Mouse (Mus musculus): ENCODE results near the gene Fam168a.

Fam168a gene

DNA sequence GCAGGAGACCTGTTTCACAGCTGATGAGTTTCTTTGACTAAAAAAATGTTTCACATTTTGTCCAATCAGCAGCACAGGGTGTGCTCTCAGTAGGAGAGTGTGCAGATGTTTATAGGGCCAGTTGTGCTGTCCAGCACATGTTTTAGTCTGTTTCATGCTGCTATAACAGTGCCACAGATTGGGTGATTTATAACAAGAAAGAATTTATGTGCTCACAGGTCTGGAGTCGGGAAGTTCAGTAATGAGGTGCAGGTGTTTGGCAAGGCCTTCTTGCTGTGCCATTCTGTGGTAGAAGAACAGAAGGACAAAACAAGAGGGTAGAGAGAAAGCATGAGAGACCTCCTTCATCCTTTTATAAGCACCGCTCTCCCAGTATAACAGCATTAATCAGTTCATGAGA lies 78.2 kb downstream of the Fam168a start:
- no peak for DNase-seq

DNA sequence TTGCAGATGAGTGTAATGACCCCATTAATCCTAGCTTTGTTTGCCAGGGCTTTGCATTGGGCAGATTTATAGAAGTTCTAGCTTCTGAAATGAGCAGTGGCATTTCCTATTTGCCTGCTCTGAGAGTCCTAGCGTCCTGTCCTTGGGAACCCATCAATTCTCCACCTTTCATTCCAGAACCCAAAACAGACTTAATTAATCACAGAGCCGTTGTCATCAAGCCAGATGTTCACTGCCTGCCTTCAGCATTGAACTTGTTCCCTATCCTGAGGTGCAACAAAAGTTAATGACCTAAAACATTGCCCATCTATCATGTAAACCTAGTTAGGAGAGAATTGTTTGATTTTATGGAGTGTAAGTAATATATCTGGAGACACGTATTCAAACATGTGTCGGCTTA lies 79.0 kb downstream of the Fam168a start:
- DNase-seq = no peak

DNA sequence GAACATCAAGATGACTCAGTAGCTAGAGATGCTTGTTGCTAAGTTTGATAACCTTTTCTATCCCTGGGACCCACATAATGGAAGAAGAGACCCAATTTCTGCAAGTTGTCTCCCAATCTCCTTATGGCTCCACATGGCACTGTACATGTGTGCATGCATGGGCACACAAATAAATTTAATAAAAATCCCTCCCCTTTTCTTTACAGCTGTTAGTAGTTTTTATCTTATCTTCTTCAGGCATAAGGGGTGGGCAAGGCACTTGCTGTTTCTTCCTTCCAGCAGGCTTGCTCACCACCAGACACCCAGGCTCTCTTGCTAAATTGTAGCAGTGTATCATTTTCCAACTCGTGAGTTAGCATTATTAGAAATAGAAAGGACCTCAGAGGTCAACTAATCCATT lies 79.6 kb downstream of the Fam168a start:
- no peak for DNase-seq

DNA sequence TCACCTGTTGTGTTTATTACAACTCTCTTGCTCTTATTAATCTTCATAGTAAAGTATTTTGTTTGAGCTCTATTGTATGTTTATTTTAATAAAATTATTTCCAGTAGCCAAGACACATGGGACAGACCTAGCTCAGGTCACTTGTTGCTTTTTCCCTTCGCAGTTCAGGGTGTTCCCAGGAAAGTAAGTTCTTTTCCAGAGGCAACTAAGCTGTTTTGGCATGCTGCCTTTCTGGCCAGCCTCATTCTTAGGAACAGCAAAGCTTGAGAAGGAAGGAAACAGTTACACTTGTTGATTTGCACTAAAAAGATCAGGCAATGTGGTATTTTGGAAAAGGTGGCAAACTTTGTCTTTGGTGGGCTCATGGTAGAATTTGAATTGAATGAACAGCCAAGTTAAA lies 81.9 kb downstream of the Fam168a start:
- DNase-seq = no peak

DNA sequence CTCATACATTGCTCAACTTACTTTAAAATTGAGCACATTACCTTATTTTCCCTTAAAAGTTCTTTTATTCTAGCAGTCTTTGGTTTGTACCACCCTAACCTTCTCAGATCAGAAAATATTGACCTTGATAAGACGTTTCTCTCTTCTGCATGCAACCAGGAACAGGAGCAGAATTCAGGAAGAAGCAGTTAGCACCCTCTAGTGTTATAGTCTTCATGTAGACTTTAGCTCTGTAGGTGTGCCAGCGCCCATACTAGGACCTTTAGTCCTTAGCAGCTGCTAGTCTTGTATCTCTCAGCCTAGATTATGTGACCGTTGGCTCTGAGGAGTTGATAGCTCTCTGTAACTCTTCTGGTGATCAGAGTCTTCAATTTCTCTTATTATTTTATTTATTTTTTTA lies 92.4 kb downstream of the Fam168a start:
- no peak for DNase-seq

DNA sequence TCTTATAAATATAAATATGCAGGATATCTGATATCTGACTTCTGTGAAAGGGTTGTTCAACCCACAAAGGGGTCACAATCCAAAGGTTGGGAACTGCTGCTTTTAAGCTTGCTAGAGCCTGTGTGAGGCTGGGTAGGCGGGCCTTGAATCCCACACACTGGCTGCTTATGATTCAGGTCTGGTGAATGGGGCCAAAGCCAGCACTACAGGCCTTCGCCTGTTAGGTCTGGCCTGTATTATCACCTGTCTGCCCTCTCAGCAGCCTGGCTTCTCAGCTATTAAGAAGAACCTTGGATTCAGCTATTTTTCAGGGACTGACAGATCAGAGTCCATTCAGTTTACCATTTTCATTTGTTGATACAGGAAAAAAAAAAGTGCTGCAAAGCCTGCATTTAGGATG lies 99.0 kb downstream of the Fam168a start:
- no peak for DNase-seq

DNA sequence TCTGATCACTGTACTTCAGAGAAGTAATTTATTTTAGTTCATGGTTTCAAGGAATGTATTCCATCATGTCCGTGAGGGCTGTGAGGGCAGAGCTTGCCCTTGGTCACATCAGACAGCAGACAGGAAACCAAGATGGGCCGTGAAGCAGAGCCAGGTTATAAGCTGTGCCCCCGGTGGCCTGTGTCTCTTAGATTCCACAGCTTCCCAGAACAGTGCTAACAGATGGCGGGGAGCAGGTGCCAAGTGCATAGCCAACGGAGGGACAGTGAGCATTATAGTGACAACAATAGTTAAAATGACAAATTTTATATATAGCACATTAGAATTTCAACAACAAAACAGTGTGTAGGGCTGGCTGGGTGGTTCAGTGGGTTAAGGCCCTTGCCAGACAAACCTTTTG lies 105.5 kb downstream of the Fam168a start:
- DNase-seq = no peak

DNA sequence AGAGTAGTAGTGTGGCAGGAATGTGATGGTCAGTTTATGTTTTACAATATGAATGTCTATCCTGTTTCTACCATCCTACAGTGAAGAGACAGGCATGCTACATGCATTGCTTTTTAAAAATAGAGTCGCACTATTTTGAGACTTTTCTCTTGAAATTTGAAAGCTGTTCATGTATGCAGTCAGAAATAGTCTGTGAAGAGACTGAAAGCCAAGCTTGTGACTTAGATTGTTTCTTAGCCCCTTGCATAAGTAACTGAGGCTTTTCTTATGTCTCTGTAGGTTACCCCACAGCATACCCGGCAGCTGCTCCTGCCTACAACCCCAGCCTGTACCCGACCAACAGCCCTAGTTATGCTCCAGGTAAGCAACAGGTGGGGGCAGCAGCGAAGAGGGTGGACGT lies 106.2 kb downstream of the Fam168a start:
- DNase-seq = no peak

DNA sequence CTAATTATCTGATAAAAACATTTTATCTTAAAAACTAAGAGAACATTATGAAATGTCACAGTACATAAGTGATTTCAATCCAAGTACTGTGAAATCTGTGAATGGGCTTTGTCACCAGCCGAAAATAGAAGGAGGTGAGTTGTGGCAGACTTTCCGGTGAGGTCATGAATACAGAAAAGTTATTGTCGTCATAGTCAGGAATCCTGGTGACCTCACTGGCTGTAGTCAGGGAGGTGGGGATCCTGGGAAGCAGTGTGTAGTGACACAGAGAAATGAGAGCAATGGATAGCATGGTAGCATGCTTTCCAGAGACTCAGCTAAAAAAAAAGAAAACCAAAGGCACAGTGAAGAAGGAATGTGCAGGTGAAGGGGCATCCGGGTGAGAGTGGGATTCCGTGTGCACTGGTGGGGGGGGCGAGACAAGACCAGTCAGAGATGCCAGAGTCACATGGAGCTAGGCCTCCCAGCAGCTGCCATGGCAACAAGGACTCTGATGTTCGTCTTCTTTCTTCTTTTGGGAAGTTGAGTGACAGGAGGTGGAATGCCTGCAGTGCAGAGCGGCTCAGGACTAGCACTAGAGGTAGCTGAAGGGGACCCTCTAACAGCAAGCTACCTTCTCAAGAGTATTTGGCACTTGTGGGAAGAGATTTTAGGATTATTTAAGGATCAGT lies 109.6 kb downstream of the Fam168a start:
- no peak for DNase-seq

DNA sequence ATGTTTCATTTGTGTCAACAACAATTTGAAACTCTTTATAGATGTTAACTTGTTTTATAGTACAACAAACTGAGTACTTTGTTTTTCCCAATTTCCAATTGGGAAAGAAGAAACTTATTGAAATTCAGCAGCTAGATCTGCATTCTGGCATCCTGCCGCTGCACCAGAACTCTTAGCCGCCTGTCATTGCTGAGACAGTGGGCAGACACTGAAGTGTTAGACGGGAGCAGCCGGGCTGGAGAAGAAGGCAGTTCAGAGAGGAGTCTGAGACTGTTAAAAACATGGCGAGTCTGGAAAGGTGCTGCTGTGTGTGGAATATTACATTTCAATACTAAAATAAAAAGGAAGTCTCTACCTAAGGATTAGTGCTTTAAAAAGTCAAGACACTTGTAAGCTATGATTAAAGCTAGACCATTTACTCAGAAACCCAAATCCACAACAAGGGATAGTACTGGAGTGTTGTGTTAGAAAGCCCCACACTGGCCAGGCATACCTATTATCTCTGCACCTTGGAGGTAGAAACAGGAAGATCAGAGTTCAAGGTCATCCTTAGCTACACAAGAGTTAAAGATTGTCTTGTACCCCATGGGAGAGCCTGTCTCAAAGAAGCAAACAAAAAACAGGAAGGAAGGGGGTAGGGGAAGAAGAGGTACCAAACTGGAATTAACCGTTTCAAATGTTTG lies 110.5 kb downstream of the Fam168a start:
- DNase-seq = peak; percentile 56

DNA sequence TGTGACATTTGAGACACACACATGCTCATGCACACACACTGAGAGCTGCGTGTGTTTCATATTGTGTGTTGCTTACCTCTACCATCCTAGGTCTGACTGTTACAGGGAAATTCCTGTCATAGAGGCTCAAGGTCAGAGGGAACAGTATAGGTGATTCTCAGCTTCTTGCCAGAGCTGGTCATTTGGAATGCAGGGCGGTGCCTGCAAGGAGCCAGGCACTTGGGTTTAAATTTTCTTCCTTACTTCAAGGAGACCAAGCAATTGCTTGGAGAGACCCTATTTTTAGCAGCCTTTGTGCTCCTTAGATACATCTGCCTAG lies 111.0 kb downstream of the Fam168a start:
- DNase-seq = no peak

DNA sequence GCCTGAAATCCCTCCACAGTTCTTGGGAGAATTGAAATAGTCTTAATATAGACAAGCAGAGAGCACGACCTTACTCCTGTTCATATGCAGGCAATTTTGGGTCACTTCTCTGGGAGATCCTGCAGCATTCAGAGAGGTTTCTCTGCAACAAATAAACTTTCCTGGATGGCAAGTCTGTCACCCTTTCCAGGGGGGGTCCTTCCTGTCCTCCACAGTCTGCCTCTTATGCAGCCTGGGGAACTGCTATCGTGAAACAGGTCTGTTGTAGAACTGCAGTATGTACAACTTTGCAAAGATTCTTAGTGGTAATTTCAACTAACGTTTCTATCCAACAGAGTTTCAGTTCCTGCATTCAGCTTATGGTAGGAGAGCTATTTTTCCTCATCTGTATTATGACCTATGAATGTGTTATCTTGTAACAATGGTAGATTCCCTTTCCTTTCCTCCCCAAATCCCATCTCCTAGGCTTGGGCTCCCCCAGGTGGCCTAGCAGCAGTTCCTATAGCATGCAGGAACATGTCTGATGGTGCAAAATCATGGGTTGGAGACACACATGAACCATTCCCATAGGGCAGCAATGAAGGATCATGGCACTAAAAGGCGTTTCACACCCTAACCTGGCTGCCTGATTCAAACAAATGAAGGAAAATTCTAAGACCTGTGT lies 112.1 kb downstream of the Fam168a start:
- no peak for DNase-seq

DNA sequence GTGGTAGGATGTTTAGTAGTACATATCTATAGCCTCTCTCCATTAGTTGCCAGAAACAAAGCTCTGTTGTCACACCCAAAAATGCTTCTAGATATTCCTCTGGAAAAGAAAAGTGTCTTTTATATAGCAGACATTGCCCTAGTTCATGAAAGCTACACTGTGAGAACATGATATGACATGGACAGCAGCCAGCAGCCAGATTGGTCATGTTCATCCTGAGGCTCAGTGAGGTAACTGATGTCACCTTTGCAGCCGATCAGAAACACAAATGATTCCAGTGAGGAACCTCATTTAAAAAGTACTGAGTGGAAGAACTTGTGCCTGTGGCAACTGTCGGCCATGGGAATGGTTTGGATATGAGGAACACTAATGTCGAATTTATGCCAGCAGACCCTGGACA lies 118.2 kb downstream of the Fam168a start:
- DNase-seq = no peak

DNA sequence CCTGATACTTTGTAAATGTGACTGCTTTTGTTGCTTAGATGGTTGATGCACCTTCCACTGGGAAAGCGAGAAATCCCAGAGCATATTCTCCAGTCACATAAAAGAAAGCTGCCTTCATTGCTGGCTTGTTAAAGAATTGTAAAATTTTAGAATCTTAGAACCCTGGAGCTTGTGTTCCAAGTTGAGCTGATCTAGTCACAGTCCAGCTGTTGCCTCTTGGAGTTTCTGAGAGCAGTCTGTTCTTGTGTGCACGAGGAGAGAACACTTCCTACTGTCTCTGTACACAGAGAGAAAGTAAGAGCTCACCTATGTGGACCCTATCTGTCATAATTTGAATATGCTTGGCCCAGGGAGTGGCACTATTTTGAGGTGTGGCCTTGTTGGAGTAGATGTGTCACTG lies 122.1 kb downstream of the Fam168a start:
- DNase-seq = no peak

DNA sequence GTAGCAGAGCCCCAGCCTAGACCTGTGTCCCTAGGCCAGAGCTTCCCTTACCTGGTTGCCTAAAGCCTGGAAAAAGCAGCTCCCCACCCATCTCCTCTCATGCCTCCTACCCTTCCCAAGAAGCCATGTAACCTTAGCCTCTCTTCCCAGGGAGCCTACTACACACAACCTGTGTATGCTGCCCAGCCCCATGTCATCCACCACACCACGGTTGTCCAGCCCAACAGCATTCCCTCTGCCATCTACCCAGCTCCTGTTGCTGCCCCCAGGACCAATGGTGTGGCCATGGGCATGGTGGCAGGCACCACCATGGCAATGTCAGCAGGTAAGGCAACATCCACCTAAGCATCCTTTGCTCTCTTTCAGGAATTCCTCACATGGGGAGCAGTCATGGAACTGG lies 127.4 kb downstream of the Fam168a start:
- DNase-seq = no peak

DNA sequence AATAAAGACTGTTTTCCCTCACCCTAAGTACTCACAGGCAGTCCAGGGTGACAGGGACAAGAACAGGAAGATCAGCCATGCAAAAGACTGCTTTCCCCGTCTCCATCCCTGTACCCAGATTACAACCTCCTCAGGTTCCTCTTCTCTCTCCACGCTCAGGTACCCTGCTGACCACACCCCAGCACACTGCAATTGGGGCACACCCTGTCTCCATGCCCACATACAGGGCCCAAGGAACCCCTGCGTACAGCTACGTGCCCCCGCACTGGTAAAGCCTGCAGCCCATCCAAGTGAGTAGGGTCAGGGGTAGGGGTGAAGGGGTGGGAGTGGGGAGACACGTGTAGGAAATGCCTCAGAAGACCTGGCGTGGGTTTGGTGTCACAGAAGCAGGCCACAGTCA lies 128.7 kb downstream of the Fam168a start:
- DNase-seq = no peak

DNA sequence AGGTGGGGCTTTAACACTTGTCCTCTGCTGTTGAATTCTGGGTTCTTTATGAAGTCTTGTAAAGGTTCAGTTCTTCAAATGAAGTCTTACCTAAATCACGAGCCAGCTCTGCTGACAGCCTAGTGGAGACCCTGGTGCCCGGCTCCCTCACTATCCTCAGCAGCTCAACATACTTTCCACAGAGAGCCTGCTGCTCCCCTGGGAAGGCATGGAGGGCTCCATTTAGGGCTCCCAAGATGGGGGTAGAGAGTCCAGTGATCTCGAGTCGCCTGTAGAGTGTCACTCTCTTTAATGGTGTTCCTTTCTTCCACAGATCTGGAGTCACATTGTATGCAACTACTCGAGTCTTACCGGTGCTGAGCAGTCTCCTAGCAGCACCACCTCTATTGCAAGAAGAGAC lies 129.3 kb downstream of the Fam168a start:
- no peak for DNase-seq

DNA sequence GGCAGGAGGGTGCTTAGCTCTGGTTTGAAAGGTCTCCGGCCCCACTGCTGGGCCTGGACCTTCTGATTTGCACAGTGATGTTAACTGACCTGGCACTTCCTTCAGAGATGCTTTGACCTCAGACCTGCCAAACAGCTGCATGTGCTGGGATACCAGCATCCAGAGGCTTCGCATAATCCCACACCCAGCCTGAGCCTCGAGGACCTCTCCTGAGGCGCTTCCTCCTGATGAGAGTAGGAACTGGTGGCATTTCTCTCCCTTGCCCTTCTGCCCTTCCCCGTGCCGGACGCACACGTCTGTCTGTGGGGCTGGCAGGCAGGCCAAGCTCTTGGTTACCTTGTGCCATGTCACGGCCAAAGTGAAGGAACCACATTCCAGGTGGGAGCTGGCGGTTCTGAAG lies 130.2 kb downstream of the Fam168a start:
- DNase-seq = no peak

DNA sequence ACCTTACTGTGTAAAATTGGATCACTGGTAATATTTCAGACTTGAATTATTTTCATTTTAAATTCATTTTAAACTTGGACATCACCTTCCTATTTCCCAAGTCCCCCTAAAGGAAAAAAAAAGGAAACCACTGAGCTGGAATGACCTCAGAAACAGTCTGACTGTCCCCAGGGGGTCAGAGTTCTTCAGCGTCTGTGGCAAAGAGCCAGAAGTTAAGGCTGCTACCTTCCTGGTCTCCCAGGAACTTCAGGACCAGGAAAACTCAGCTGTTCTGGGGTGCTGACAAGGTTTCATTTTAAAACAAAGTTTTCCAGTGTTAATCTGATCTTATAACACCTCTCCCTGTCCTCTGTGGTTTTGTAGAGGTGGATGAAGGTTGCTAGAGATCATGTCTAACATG lies 131.3 kb downstream of the Fam168a start:
- DNase-seq = no peak

DNA sequence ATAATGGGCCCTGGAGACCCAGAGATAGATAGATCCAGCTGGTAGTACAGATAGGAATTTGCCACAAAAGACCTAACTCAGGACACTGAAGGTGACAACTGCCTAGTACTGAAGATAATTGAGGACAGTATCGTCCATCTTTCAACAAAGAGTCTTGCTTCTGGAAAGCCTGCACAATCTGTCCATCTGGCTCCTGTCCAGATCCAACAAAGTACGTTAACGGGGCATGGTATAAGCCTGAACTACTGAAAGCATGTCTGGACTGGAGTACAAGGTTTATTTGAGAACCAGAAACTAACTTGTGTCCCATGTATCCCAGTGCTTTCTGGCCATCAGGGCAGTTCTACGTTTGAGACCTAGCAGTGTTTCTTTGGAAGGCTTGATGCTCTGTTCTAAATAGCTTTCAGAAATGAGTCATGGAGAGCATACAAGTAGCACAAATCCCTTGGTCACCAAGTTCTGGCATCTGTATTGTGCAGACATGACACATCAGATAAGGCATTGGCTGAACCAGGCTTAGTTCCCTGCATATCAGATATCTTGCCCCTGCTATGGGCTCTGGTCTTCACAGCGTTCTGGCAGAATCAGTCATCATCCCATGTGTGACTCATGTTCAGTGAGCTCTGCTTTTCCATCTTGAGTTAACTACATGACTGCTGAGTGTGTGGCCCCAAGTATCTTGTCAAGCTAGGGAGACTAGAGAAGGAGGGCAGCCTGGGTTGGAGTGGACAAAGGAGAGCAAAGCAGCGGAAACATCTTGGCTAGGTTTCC lies 133.4 kb downstream of the Fam168a start:
- no peak for DNase-seq

DNA sequence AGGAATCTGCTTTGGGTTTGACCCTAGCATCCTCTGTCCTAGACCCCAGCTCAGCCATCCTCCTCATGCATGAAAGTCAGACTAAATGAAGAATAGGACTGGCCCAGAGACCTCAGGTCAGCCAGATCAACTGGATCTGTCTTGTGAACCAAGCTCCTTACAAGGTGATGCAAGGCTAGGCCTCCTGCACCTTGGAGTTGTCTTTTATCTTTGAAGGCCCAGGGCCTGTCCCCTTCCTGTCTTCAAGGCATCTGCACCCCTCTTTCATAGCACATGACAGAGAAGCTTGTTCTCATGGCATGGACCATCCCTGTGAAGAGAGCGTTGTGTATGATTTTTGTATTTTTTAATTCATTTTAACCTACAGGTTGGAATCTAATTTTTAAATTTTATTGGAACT lies 134.5 kb downstream of the Fam168a start:
- DNase-seq = no peak

DNA sequence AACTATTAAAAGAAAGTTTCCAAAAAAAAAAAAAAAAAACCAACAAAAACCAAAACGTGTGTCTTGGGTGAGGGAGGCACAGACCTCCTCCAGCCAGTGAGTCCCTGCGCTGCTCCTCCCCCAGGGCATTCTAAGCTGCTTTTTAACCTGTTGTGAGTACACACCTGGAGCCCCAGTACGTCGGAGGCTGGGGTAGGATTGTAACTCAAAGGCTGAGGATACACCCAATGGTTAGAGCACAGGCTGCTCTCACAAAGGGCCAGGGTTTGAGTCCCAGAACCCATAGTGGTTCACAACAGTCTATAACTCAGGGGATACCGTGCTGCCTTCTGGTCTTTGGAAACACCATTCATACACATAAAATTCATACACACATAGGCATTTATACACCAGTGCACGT lies 135.2 kb downstream of the Fam168a start:
- no peak for DNase-seq

DNA sequence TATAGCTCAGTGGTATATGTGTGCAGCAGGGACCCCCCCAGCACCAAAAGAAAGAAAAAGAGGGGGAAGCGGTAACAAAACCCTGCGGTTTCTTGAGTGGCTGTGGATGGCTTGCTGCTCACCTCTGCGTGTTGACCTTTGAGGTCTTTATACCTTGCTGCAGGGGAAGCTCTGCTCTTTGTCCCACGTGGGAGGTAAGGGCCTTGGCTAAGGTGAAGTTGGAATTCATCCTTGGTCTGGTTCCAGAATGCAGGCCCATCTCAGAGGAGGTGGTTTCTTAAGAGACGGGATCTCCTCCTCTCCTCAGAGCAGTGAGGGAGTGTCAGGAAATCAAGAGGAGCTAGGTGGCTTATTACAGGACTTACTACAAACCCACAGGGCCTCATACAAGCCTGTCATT lies 135.7 kb downstream of the Fam168a start:
- no peak for DNase-seq

DNA sequence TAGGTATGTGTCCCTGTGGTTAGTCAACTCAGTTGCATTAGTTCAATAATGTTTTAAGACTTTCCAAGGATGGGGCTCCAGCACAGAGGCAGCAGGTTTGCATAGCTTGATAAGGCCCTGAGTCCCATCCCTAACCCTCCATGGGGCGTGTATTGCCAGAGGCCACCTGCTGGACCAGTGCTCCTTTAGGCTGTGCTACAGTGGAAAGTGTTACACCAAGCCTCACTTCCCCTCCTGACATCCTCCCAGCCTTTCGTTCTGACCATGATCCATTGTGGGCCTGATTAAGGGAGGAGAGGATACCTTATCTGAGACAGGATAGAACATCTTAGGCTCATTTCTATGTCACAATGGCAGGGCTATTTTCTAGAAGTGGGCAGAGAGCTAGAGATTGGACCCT lies 137.4 kb downstream of the Fam168a start:
- no peak for DNase-seq

Measured in layer of hippocampus, adult 9-11 months (tissue).